Mouse (Mus musculus): Measurements from ENCODE around the gene Tmtc1. TPM values are rescaled to one million over a fixed set of nuclear protein-coding genes. Genes with fewer than 3 reads are reported as not detected.

Gene Tmtc1
- polyA plus RNA-seq, 1 experiment from 2014 or later: 2.4 TPM

DNA sequence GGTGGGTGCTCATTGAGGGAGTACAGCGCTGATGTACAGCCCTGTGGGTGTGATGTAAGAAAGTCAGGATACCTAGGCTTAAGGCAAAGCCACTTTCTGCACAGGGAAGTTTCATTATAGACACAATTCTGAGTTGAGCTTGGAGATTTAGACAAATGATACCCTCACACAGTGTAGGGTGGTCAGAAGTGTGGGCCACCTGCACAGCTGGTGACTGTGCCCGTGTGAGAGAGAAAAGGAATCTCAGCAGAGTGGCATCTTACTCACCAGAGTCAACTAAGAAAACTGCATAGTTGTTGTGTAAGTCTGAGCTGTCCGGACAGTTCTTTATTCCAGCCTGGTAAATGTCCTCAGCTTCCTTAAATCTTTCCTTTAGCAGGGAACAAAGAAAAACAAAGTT lies 195.0 kb downstream of the Tmtc1 start:
- H3K4me2 ChIP-seq: no peak overlapping the region
- no peak overlapping the region for H3K9ac ChIP-seq
- no peak overlapping the region for H3K4me3 ChIP-seq (replicated peaks)
- H3K27ac ChIP-seq: no peak overlapping the region
- no peaks in the 10 kb centered on the region for H3K27me3 ChIP-seq (replicated peaks)
- no peaks in the 10 kb centered on the region for H3K36me3 ChIP-seq
- H3K4me1 ChIP-seq: no peaks in the 10 kb centered on the region
- no peak for ATAC-seq (ENCODE audit: insufficient read depth, low FRiP score, low read depth)
- H3K9me3 ChIP-seq: no peaks in the 10 kb centered on the region
- WGBS: 75% methylated on average over 3 of the region's 3 CpGs

GRCm38 (mm10) chr6:148248625-148249024 lies 195.6 kb downstream of the Tmtc1 start:
- Histone ChIP-seq H3K9ac (no peak overlapping the region), H3K27ac (no peak overlapping the region), H3K4me3 (replicated peaks) (no peak overlapping the region), H3K27me3 (replicated peaks) (no peaks in the 10 kb centered on the region), H3K4me1 (no peaks in the 10 kb centered on the region), H3K4me2 (no peak overlapping the region), H3K36me3 (no peaks in the 10 kb centered on the region), H3K9me3 (no peaks in the 10 kb centered on the region)
- ATAC-seq (ENCODE audit: insufficient read depth, low FRiP score, low read depth): no peak
- 29% methylated on average over 2 of the region's 2 CpGs for WGBS

DNA sequence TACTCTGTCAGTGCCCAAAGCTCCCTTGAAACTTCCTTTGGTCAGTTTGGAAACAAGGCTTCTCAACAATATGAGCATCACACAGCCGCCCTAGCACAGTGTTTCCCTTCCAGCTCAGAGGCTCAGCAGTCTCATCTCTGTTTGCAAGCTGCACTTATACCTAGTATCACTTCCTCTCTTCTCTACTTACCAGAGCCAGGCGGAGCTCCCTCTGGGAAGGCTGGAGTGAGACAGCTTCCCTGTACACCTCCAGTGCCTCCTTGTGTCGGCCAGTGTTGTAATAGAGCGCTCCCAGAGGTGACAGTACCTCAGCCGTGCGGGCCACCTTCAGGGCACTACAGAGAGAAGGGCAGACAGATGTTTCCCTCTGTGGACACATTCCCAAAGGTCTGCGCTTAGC lies 197.6 kb downstream of the Tmtc1 start:
- H3K27ac ChIP-seq: no peak overlapping the region
- no peak overlapping the region for H3K4me2 ChIP-seq
- H3K4me1 ChIP-seq: no peaks in the 10 kb centered on the region
- ATAC-seq (ENCODE audit: insufficient read depth, low FRiP score, low read depth): no peak
- H3K9ac ChIP-seq: no peak overlapping the region
- no peak overlapping the region for H3K4me3 ChIP-seq (replicated peaks)
- H3K9me3 ChIP-seq: no peaks in the 10 kb centered on the region
- H3K36me3 ChIP-seq: no peaks in the 10 kb centered on the region
- WGBS: 81% methylated on average over 7 of the region's 7 CpGs
- no peaks in the 10 kb centered on the region for H3K27me3 ChIP-seq (replicated peaks)

GRCm38 (mm10) chr6:148244836-148245235 lies 199.4 kb downstream of the Tmtc1 start:
- Histone ChIP-seq H3K27me3 (replicated peaks) (no peaks in the 10 kb centered on the region), H3K36me3 (no peaks in the 10 kb centered on the region), H3K9me3 (no peaks in the 10 kb centered on the region), H3K4me3 (replicated peaks) (no peak overlapping the region), H3K27ac (no peak overlapping the region), H3K4me2 (no peak overlapping the region), H3K9ac (no peak overlapping the region), H3K4me1 (no peaks in the 10 kb centered on the region)
- ATAC-seq (ENCODE audit: insufficient read depth, low FRiP score, low read depth): no peak
- 63% methylated on average over 1 of the region's 1 CpGs for WGBS

DNA sequence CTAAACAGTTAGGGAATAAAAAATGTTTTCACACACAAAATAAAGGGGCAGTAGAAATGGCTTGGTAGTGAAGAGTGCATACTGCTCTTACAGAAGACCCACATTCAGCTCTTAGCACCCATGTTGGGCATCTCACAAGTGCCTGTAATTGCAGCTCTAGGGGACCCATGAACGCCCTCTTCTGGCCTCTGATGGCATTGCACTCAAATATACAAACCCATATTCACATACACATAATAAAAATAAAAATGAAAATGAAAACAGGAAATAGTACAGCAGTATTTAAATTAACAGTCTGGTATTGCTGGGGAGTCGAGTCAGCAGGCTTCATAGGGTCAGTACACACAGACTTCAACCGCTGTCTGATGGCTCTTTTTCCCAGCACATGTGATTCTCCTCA lies 201.9 kb downstream of the Tmtc1 start:
- no peak overlapping the region for H3K4me3 ChIP-seq (replicated peaks)
- no peak overlapping the region for H3K9ac ChIP-seq
- no peaks in the 10 kb centered on the region for H3K36me3 ChIP-seq
- no peak overlapping the region for H3K4me2 ChIP-seq
- ATAC-seq (ENCODE audit: insufficient read depth, low FRiP score, low read depth): no peak
- no peaks in the 10 kb centered on the region for H3K27me3 ChIP-seq (replicated peaks)
- 63% methylated on average over 3 of the region's 3 CpGs for WGBS
- H3K4me1 ChIP-seq: no peaks in the 10 kb centered on the region
- H3K9me3 ChIP-seq: no peaks in the 10 kb centered on the region
- no peak overlapping the region for H3K27ac ChIP-seq

GRCm38 (mm10) chr6:148241685-148242084 lies 202.5 kb downstream of the Tmtc1 start:
- no peak for ATAC-seq (ENCODE audit: insufficient read depth, low FRiP score, low read depth)
- 86% methylated on average over 5 of the region's 5 CpGs for WGBS
- H3K27ac ChIP-seq: no peak overlapping the region
- H3K36me3 ChIP-seq: no peaks in the 10 kb centered on the region
- no peak overlapping the region for H3K9ac ChIP-seq
- no peaks in the 10 kb centered on the region for H3K9me3 ChIP-seq
- H3K27me3 ChIP-seq (replicated peaks): no peaks in the 10 kb centered on the region
- no peaks in the 10 kb centered on the region for H3K4me1 ChIP-seq
- H3K4me3 ChIP-seq (replicated peaks): no peak overlapping the region
- H3K4me2 ChIP-seq: no peak overlapping the region

DNA sequence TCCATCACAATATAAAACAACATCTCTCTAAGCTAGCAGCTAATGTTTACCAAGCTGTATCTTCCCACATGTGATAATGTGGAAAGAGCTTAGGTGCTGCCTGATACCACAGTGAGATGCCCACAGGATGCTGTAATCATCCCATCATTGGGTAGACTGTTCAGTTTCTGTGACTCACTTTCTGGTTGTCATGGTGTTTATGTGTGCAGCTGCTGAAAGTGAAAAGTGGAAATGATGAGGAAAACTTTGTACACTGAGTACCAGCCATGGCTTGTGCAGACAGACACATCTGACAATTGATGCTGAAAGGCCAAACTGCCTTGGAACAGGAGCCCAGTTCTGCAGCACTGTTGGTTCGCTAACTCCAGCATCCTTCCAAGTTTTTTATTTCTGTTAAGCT lies 204.9 kb downstream of the Tmtc1 start:
- H3K27ac ChIP-seq: no peak overlapping the region
- no peaks in the 10 kb centered on the region for H3K4me1 ChIP-seq
- H3K9ac ChIP-seq: no peak overlapping the region
- 97% methylated on average over 1 of the region's 1 CpGs for WGBS
- no peak overlapping the region for H3K4me2 ChIP-seq
- H3K4me3 ChIP-seq (replicated peaks): no peak overlapping the region
- no peaks in the 10 kb centered on the region for H3K36me3 ChIP-seq
- ATAC-seq (ENCODE audit: insufficient read depth, low FRiP score, low read depth): no peak
- H3K9me3 ChIP-seq: no peaks in the 10 kb centered on the region
- H3K27me3 ChIP-seq (replicated peaks): no peaks in the 10 kb centered on the region

DNA sequence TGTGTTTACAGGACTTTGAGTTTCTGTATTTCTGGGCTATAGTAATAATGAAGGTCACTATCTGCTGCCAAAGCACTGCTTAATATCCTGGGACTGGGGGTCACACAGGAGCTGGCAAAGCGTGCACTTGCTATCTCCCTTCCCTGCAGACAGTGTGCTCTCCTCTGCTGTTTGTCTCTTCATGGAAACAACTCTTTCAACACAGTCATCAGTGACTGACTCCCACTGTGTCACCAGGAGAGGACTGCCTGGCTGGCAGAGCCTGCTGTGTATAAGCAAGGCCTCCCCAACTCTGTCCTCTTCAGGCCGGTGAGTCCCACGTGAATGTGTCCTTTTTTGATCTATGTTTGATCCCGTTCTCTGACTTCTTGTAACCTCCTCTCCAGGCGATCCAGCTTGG lies 206.7 kb downstream of the Tmtc1 start:
- Histone ChIP-seq H3K9ac (no peak overlapping the region), H3K9me3 (no peaks in the 10 kb centered on the region), H3K4me1 (no peaks in the 10 kb centered on the region), H3K27me3 (replicated peaks) (no peaks in the 10 kb centered on the region), H3K4me3 (replicated peaks) (no peak overlapping the region), H3K4me2 (no peak overlapping the region), H3K27ac (no peak overlapping the region), H3K36me3 (no peaks in the 10 kb centered on the region)
- WGBS: 61% methylated on average over 5 of the region's 5 CpGs
- ATAC-seq (ENCODE audit: insufficient read depth, low FRiP score, low read depth): no peak

GRCm38 (mm10) chr6:148234105-148234828 lies 209.9 kb downstream of the Tmtc1 start:
- Histone ChIP-seq H3K4me2 (no peak overlapping the region), H3K9me3 (no peaks in the 10 kb centered on the region), H3K9ac (no peak overlapping the region), H3K36me3 (no peaks in the 10 kb centered on the region), H3K27ac (no peak overlapping the region), H3K4me3 (replicated peaks) (no peak overlapping the region), H3K4me1 (no peaks in the 10 kb centered on the region), H3K27me3 (replicated peaks) (no peaks in the 10 kb centered on the region)
- ATAC-seq (ENCODE audit: insufficient read depth, low FRiP score, low read depth): no peak
- 65% methylated on average over 3 of the region's 3 CpGs for WGBS

- Histone ChIP-seq H3K9ac (no peak overlapping the region), H3K27me3 (replicated peaks) (no peaks in the 10 kb centered on the region), H3K9me3 (no peaks in the 10 kb centered on the region), H3K4me1 (no peaks in the 10 kb centered on the region), H3K4me3 (replicated peaks) (no peak overlapping the region), H3K36me3 (no peaks in the 10 kb centered on the region), H3K4me2 (no peak overlapping the region), H3K27ac (no peak overlapping the region)
- WGBS: 66% methylated on average over 3 of the region's 3 CpGs
- ATAC-seq (ENCODE audit: insufficient read depth, low FRiP score, low read depth): no peak
Observed at GRCm38 (mm10) chr6:148227542-148227941, 216.6 kb downstream of the Tmtc1 start.

DNA sequence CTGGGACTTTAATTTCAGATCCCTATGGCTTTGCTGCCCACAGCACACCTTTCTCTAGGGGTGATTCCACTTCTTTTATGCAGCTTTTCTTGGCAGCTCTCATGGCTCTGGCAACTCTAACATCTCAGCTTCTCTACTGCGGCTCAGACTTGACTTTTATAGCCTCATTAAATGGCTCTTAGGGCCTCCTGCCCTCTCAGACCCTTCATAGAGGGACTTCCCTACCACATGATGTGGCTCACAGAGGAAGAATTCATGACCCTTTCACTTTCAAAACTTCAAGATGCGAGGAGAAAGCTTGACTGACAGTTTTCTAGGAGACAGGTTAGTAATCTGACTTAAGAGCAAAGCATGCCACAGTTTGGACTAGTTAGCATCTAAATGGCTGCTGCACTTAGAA lies 221.5 kb downstream of the Tmtc1 start:
- no peak overlapping the region for H3K4me2 ChIP-seq
- no peaks in the 10 kb centered on the region for H3K36me3 ChIP-seq
- H3K4me1 ChIP-seq: no peaks in the 10 kb centered on the region
- ATAC-seq (ENCODE audit: insufficient read depth, low FRiP score, low read depth): no peak
- WGBS: 69% methylated on average over 2 of the region's 2 CpGs
- no peak overlapping the region for H3K27ac ChIP-seq
- H3K27me3 ChIP-seq (replicated peaks): no peaks in the 10 kb centered on the region
- H3K4me3 ChIP-seq (replicated peaks): no peak overlapping the region
- no peaks in the 10 kb centered on the region for H3K9me3 ChIP-seq
- no peak overlapping the region for H3K9ac ChIP-seq

DNA sequence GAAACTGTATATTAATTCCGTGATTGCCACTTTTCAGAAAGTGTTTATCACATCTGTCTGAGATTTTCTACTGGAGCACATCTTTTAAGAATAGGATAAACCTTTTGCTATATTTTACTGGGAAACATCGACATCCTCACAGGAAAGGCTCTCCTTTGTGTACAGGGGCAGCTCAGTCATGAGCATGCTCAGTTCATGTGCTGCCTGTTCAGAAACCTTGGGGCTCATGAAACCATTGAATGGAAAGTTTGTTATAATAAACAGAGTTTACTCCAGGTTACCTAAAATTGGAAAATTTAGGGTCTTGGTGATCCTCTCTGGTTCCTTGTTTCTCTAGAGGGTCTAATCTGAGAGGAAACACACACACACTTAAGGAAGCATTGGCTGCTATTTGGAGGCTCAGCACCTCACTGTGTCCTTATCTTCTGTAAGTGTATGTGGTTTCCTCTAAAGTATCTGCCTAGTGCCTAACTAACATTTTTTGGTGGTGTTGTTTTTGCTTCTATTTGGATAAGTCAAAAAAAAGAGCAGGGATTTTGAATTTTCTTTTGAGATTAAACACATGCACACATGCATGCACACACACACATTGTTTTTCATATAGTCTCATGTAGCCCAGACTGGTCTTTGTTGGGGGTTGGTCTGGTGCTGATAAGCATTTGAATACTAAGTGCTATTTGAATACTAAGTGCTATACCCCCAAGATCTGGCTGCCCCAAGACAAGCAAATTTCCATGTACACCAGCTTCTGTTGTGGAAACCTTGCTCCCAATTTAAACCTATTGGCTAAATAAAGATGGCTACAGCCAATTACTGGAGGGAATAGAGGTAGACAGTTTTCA lies 225.7 kb downstream of the Tmtc1 start:
- no peaks in the 10 kb centered on the region for H3K27me3 ChIP-seq (replicated peaks)
- H3K4me3 ChIP-seq (replicated peaks): no peak overlapping the region
- no peak overlapping the region for H3K9ac ChIP-seq
- H3K4me1 ChIP-seq: no peaks in the 10 kb centered on the region
- no peak for ATAC-seq (ENCODE audit: insufficient read depth, low FRiP score, low read depth)
- H3K4me2 ChIP-seq: no peak overlapping the region
- H3K36me3 ChIP-seq: no peaks in the 10 kb centered on the region
- no peak overlapping the region for H3K27ac ChIP-seq
- 73% methylated on average over 2 of the region's 2 CpGs for WGBS
- H3K9me3 ChIP-seq: no peaks in the 10 kb centered on the region
